Mouse (Mus musculus): Measurements from ENCODE around the gene Anxa1. TPM values are rescaled to one million over a fixed set of nuclear protein-coding genes. Genes with fewer than 3 reads are reported as not detected.

The Anxa1 gene
- total RNA-seq, 2 experiments from 2014 or later = 23.3 to 35.1 TPM

GRCm38 (mm10) chr19:20381207-20381752, 9.5 kb downstream of the Anxa1 start:
- no peak for DNase-seq

- no peak for DNase-seq
These were observed 20.6 kb downstream of the Anxa1 start for GRCm38 (mm10) chr19:20370175-20370574.

GRCm38 (mm10) chr19:20366571-20366970, 24.2 kb downstream of the Anxa1 start:
- DNase-seq = no peak

GRCm38 (mm10) chr19:20366010-20366409, 24.7 kb downstream of the Anxa1 start:
- no peak for DNase-seq

- DNase-seq = no peak
These were observed 25.4 kb downstream of the Anxa1 start for GRCm38 (mm10) chr19:20365364-20365763.

- no peak for DNase-seq
These were observed 25.8 kb downstream of the Anxa1 start for GRCm38 (mm10) chr19:20364931-20365330.

- no peak for DNase-seq
These were observed 27.5 kb downstream of the Anxa1 start for GRCm38 (mm10) chr19:20363221-20363620.

GRCm38 (mm10) chr19:20361917-20362577, 28.7 kb downstream of the Anxa1 start:
- no peak for DNase-seq

GRCm38 (mm10) chr19:20358679-20359078, 32.1 kb downstream of the Anxa1 start:
- DNase-seq = no peak

GRCm38 (mm10) chr19:20345317-20345917, 45.3 kb downstream of the Anxa1 start:
- DNase-seq = peak; percentile 74

- DNase-seq = peak; percentile 12
These were observed 46.0 kb downstream of the Anxa1 start for GRCm38 (mm10) chr19:20344511-20345316.

GRCm38 (mm10) chr19:20344052-20344451, 46.7 kb downstream of the Anxa1 start:
- no peak for DNase-seq

Other genes starting within 250 kb of the Anxa1 start
- 10 to 100 TPM; 15.6 to 17.9 TPM for gene Aldh1a1, start 101.8 kb upstream of the Anxa1 start, total RNA-seq (2021)